Mouse (Mus musculus) brain, adult 2 months (tissue): ENCODE measurements at regions not wholly inside any gene's neighbourhood (a gene's known extent, or its start where the extent isn't known, plus 50 kb on each side); places are given as distances from the start of the nearest gene placed in this dataset.
"Not testable (repeated sequence)": the region's sequence is repeated elsewhere in the genome, so short reads cannot be mapped to it uniquely, and the experiment has no call there.

Source experiments
- DNase-seq: peaks from one replicate; pipeline ENCODE4 v3.0.0; 2011; ENCODE audit warnings: low read depth, low spot score

DNA sequence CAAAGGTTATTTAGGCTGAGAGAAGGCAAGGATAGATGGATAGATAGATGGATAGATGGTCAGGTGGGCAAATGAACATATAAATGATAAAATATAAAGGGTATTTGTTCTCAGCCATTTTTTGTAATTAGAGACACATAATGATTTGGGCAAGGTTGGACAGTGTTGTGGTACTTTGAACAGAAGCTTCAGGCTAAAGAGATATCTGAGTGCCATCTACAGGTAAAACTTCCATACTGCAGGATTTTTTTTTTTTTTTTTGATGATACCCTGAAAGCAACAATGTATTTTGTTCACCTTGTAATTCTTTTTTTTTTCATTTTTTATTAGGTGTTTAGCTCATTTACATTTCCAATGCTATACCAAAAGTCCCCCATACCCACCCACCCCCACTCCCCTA lies 110.1 kb upstream of the Trabd2b start:
- no peak for DNase-seq

DNA sequence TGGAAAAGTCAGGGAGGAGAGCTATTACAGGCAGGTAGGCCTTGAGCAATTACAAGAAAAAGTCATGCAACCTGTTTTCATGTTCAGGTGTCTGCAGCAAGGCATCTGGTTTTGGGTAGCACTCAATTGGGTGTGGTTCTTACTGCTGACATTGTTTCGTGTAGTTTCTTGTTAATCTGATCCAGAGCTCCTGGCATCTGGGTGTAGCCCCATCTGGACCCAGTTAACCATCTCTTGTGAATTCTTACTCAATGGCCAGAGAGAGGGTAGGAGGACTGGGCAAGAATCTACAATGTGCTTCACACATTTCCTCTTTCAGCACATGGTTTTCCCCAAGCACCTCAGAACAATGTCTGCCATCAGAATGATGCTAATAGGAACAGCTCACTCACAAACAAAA lies 108.0 kb upstream of the Trabd2b start:
- not testable (repeated sequence) for DNase-seq

DNA sequence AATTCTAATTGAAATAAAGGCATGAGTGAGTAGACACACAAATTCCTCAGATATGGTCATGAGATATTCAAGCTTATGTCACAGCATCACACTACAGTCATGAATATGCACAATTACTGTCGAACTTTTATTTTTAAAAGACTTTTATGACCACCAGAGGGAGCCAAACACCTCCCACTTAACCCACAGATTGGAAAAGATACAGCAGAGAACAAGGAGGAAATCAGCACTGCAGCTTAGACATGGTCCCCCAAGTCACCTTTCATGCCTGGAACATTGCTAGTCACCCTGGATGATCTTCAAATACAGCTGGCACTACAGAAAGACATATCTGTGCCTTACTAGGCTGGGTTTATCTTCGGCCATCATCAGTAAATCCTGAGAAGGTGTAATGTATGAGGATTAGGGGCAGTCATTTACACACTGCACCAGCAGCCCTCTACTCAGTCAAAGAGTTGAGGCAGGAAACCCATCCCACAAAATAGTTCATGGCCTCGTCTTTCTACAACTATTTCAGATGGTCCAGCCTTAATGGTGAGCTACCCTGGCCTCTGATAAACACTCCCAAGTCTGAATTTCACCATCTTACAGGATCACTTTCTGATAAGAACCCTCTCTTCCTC lies 106.0 kb upstream of the Trabd2b start:
- DNase-seq, result peak; percentile 31

DNA sequence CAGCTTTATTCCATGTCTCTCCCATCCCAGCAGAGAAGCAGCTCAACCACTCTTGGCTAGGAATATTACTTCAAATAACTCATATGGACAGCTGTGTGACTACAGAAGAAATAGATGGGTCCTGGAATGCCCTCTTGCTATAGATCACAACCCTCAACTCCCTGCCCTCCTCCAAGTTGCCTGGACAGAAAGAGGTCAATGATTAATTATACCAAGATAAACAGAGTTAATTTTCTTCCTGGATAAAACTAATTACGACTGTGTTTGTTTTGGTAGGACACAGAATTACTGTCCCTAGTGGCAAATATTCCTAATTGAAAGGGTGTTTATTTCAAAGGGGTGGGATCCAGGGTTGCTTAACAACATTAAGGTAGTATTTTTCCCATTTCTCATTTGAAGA lies 101.9 kb upstream of the Trabd2b start:
- DNase-seq, result no peak

DNA sequence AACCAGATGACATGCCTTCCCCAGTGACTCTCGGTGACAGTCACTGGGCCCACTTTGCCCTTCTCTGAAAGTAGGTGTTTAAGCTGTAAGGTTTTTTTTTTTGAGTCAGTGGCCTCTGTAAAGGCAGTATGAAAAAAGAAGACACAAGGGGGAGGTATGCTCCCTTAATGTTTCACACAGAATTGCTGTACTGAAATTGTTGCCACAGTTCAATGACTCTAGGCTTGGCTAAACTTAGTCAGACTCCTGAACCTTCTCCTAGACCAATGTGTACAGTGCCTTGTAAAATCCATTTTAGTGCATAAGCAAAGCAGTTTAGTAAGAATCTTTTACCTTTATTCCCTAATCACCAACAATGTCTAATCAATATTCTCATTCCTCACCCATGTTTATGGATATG lies 99.0 kb upstream of the Trabd2b start:
- no peak for DNase-seq

DNA sequence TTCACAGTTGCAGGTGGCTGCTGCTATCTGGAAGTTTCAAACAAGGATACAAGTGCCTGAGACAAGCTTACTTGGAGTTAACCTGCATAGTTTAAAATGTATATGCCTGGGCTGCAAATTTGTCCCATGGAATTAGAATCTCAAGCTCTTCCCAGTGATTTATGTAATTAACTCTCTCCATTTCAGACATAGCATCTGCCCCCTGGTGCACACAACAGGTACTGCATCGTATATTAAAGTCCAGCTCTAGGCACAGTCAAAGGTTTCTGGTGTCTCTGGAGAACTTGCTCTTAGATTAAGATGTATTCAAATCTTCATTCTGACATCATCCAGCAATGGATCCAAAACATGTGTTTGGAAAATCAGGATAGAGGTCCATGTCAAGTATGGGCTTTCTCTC lies 98.0 kb upstream of the Trabd2b start:
- DNase-seq, result peak; percentile 34

DNA sequence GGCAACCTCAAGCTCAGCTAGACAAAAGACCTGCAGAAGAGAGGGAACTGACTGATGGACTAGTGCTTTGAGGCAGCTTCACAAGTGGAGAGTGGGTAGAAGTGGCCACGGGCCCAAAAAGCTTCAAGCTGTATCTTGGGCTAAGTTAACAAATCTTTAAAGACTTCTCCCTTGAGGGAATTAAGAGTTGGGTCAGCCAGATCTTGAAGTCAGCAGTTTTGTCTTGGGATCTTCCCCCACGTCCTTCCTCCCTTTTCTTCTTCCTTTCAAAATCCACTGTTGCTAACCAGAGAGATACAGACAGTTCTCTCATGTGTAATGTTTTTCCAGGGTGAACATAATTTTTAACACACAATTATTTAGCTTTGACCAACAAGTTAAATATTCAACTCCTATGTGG lies 91.5 kb upstream of the Trabd2b start:
- DNase-seq, result no peak

DNA sequence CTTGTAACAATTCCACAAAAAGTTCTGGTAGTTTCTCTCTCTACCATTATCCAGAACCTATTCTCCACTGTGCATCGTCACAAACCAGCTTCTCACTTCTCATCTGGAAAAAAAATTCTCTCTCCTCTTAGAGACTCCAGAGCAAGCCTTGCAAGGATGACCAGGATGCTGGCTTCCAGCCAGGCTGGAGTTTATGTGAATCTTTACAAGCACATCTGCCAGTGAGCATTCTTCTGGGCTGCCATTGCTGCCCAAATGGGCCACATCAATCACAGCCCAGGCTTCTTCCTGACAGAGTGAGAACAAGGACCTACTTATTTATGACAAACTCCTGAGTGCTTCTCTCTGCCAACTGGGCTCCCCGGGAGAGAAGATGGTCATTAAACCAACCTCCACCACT lies 91.0 kb upstream of the Trabd2b start:
- no peak for DNase-seq

DNA sequence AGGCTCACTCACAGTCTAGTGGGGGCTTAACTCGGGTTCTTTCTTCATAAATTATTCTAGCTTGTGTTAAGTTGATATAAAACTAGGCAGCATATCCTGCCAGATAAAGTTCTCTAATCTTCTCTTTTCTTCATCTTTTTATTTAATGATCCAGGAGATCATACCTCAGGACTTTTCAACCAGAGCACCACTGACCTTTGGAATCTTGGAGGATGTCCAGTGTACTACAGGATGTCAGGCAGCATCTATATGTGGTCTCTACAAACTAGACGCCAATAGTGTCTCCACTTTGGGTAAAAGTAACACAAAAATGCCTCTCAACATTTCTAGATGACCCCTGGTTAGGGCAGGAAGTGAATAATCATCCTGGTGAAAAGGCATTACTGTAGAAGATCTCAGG lies 89.4 kb upstream of the Trabd2b start:
- no peak for DNase-seq

DNA sequence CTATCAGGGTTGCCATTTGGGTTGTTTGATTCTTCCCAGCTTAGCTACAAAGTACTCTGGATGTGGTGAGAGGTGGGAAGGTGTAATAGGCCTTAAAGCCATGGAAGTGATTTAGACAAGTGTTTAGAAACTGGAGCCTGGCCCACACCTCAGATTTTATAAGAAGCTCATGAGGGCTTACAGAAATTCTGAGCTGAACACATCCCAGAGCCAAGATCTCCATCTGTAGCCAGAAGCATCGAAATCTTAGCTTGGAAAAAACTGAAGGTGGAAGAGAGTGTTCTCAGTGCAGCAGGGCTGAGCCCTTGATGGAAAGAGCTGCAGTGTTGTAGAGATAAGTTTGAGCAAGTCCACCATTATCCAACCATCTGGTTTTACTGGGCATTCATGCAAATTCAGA lies 86.4 kb upstream of the Trabd2b start:
- peak; percentile 65 for DNase-seq

DNA sequence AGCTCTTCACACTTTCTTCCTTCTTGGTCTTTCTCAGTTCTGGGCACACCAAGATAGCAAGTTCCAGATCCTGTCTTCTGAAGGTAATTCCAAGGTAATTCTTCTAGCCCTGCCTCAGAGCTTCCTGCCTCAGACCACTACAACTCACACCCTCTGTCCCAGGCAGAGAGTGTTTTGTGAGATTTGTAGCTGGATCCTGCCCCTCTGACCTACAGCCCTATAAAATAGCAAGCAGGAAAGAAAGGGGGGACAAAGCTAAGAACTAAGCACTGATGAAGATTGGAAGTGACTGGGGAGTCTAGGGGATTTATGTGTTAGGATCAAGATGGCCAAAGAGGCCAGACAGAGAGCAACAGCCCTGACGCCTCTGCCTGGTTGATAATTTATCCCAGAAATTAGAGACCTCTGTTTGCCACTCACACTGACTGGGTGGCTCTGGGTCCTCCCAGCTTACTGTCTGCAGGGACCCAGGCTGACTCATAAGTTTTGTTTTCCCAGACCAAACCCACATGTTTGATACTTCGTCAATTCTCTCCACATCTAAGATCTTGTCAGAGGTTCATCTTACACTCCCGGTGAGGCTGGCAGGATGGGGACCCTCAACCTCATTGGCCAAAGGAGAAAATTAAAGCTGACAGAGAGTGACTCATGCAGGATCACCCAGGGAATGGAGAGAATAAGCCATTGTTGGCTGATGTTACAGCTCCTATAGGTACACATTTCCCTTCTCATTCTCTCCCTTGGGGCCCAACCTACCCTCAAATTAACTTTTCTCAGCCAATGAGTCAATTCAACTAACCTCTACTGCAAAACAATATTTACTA lies 84.8 kb upstream of the Trabd2b start:
- DNase-seq, result no peak

DNA sequence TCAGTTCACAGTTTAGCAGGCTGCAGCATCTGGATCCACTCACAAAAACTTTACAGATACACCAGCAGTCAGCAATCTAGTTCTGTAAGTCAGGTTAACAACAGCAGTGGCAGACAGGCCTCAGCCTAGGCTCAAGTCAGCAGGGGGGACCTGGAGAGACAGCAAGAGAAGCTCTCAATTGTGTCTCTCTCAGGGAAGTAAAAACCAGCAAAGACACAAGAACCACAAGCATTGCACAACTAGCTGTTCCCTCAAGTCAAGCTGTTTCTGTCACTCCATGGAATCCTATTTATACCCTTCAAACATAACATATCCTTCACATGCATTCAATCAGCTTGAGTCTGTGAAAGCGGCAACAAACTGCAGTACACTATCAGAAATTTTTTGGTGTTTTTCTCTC lies 76.5 kb upstream of the Trabd2b start:
- DNase-seq, result no peak

DNA sequence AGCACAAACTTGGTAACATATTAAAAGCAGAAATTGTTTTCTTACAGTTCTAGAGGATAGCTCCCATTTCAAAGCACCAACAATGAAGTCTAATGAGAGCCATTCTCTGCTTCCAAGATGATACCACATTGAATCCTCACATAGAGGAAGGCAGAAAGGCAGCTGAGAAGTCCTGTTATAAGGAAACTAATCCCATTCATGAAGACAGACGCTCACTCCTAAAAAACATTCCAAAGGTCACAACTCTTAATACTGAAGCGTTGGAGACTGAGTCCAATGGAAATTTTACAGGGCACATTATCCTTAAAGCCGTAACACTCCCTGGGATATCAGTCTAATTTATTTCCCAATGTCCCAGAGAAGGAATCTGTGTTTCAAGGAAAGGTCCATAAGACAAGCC lies 75.4 kb upstream of the Trabd2b start:
- no peak for DNase-seq

DNA sequence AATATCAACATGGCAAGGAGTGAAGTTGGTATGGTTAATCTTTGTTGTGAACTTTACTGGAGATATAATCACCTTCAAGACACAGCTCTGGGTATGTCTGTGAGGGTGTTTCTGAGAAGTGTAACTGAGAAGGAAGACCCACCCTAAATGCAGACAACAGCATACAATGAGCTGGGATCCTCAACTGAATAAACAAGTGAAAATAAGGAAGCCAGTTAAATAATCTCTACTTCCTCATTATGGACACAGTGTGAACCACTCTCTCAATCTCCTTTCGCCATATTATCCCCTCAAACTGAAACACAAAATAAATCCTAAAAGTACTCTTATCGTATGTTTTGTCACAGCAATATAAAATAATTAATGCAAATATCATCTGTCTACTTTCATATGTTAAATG lies 71.7 kb upstream of the Trabd2b start:
- no peak for DNase-seq

DNA sequence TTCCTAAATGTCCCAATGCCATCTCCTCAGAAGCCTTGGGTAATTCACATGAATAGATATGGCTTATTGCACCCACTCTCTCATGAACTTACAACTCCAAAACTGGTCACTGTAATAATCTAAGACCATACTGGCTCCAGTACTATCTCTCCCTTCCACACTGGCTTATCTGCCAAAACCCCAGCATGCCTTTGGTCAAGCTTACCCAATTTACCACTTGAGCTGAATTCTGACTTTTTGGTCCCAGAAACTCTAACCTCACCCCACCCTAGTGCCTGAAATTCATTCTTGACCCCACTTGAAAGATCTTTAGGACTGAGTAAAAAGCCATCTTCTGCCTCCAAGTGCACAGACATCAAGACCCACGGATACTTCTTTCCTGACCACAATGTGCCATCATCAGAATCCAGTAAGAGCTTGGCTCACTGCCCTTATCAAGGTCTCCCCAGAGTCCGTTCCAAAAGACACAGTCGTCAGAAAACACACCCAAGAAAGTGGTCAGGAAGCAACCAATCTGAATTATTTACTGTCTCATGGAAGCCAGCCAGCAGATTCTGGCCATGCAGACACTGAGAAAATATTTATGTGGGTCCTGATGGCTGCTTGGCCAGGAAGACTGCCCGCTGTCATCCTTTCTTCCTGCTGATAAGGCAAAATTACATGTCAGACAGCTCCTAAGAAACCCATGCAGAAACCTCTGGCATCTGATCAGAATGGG lies 70.3 kb upstream of the Trabd2b start:
- no peak for DNase-seq

DNA sequence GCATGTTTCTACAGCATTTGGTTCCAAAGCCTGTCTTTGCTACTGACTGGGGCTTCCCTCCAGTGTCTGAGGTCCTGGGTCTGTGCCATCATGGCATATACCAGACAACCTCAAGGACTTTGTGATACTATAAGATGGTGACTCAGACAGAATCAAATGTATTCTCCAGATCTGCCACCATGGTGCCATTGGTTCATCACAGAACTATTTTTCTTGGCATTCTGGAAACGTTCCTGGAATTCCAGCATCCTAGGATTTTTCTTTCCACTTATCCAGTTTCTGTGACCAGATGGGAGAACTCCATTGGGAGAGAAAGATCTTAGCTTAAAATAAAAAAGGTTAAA lies 69.8 kb upstream of the Trabd2b start:
- DNase-seq, result peak; percentile 38

DNA sequence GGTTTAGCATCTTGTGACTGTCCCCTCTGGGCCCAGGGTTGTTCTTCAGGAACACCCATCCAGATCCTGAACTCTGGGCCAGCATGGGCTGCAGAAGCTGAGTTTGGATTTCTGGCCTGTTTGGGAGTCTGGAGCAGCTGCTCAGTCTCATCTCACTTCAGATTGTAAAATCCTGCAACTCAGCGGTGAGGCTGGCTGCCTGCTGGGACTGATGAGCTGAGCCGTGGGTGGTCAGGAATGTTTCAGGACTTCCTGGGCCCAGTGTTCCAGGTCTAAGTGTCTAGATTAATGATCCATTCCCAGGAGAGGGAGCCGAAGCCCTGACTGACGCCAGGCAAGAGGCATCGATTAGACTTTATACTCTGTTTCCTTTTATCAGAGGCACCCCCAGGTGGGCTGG lies 66.7 kb upstream of the Trabd2b start:
- DNase-seq, result peak; percentile 52

DNA sequence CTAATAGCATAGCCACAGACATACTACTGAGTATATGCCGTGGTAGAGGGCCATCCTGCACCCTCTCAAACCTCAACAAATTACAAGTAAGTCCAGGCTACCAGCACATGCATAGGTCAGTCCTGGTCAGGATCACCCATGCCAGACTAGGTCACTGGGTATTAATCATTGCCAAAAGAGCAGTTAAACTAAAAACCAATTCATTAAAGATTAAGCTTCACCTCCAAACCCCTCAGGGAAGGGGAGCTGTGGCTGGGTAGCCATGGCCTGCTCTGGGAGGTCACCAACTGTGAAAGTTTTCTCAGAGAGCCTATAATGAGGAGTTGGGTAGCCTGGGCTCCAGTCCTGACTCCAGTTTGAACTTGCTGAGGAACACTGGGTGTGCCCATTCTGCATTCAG lies 61.4 kb upstream of the Trabd2b start:
- DNase-seq, result no peak

DNA sequence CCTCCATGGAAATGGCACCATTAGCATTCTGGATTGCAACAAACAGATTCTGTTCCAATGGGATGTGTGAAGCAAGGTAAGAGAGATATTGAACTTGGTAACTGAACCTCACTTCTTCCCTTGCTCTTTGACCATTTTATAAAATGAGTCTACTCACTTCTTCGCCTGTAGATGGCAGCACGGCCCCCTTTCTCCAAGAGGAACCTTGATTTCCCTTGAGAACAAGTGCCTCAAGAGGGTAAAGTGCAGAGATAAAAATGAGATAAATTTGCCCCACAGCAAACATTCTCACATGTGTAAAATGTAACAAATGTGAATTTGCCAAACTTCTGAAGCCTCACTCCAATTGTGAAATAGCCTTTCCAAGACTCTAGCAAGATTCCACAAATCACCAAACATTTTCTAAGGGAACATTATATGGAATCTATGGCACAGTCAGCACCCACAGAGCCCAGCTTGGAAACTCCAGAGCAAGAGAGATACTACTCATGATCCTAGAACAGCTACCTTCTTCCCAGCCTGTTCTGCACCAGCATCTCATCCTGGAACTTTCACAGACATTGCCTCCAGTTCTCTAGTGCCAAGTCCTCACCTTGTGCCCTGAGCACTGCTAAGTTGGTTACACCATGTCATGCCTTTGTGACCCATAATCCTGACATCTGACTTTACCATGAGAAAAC lies 60.3 kb upstream of the Trabd2b start:
- peak; percentile 69 for DNase-seq

DNA sequence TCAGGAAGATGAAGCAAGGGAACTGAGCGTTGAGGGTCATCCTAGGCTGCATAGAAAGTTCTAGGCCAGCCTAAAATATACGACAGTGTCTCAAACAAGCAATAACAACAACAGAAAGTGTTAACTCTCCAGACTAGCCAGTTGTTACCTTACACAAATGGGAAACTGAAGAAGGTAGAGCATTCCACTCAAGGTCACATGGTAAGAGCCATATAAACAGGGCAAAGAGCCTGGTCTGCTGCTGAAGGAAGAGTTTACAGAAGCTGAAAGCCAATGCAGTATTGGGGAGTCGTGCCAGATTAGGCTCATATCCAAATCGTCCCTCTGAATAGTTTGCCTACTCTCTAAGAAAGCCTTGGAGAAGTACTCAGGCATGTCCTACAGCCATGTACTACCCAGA lies 59.6 kb upstream of the Trabd2b start:
- no peak for DNase-seq

DNA sequence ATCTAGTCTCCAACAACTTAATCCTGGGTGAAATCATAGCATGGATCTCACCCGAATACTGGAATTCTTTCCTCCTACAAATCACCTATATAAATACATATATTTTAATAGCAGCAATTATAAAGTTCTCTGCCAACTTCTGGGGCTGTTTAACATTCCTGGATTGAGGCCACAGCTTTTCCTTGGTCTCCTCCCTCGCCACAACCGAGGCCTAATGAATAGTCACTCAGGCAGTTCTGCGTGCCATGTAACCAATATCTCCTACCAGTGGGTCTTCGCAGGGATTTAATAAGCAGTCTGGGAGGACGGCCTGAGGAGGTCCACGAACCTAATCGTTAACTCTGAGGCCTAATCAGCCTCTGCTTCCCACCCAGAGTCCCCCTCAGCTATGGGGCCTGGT lies 56.9 kb upstream of the Trabd2b start:
- no peak for DNase-seq

DNA sequence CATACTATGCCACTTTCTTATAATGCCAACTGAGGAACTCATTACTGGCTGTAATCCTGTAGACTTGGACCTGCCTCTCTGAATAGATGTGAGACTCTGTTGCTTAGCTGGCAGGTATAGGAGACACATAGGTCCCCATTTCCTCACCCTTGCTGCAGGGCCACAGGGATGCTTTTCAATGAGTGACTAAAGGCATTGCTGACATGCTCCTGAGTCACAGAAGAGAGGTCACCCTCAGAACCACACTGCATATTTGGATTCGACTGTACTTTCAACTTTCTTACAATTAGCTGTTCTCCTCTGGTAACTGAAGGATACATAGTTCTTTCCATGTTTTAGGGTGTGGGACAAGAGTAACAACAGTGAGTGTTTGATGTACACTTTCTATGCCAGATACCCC lies 55.2 kb upstream of the Trabd2b start:
- DNase-seq, result no peak
